Mouse (Mus musculus) T-helper 2 cell (primary cell): Measurements from ENCODE around the gene Kif5c.

ENCODE experiments used
- in situ Hi-C: fragments of 300-600 bp; cut with MboI, MseI; formaldehyde crosslinking; loops from one replicate; pipeline ENCODE4 v1.15.1; 2025; ENCODE audit warnings: high pct_unique_total_duplicates

The Kif5c gene

DNA sequence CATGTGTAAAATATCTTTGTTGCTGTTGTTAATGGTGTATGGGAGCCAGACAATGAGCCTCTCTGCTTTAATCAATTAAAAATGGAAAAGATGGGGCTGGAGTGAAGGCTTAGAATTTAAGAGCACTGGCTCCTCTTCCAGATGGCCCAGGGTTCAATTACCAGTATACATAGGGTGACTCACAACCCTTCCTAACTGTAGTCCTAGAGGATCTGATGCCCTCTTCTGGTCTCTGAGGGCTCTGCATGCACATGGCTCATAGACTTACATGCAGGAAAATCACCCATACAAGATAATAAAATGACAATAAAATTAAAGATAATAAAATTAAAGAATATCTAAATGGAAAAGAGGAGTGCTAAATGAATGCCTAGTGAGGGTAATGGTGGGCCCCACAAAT, 156.6 kb downstream of the Kif5c start:
- in situ Hi-C loops: no loop called here

DNA sequence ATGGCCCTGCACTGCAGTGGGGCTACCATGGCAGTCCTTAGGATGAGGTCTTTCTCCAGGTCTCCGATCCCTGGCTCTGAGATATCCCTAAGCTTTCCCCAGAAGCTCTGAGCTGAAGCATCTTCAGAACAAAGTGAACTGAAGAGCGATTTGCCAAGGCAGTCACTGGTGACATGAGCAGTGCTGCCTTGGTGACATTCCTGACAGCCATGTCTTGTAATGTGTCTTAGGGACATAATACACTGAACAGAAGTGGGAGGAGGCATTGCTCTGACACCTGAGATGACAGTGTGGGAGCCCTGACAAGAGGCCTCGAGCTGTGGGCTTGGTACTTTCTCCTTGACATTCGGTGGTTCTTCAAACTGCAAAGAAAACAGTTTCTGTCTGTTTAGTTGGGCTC, 157.3 kb downstream of the Kif5c start:
- in situ Hi-C loops: no loop called here

DNA sequence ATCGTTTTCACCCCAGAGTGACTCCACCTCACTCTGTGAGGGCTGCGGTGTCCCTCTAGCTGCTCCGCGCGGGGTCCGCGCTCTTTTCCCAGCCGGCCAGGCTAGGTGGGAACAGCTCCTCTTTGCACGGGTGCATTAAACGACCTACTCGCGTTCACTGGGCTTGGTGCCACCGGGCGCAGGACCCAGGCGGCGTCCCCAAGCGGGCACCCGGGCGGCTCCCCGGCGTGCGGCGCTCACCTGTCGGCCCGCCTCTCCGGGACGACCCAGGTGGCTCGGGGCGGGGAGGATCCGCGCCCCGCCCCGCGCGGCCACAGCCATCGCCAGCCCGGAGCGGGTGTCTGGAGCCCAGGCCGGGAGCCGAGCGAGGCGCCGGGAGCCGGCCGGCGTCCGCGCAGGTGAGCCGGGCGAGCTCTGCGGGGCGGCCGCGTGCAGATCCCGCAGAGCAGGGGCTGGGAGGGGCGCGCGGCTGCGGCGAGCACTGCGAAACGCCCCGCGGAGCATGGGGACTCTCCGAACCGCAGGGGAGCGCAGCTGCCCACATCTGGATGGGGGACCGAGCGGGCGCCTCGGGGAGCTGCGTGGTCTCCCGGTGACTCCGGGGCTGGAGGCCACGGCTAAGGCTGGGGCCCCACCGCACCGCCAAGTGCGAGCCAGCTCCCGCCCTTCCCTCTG, 168.4 kb downstream of the Kif5c start, which contains the start of gene Lypd6b:
Gene Lypd6b, plus strand, starts transcription at position 313 of the 675 bp plus-strand sequence.
- in situ Hi-C loops: no loop called here

DNA sequence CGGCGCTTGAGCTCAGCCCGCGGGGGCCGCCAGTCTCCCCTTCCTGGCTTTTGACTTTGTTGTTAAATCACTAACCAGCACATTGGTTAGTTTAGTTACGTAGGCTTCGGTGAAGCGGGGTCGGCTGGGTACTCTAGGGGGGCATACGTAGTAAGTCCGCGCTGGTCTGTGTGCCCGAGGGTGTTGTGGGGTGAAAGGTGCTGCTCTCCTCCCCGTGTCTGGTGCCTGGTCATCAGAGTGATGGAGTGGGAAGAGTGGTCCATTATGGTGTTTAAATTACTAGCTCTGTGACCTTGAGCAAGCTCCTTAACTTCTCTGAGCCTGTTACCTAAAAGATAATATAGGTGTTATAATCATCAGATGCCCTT, 168.9 kb downstream of the Kif5c start:
- in situ Hi-C loops: no loop called here

DNA sequence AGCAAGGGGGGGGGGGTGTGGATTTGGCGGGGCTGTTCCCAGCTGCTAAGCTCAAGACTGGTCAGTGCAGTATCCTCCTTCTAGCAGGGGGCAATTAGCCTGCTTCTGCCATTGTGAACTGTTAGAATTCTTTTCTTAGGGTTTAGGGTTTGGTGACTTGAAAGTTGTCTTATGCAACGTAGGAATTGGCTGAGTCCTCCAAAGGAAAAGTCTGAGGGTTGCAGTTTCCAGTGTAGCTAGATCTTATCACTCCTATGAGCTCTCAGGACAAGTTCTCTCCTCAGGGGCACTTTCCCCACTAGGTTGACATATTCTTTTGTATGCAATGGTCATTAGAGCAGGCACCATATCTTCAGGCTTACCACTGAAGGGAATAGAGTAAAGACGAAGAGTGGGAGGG, 169.5 kb downstream of the Kif5c start:
- in situ Hi-C loops: no loop called here

DNA sequence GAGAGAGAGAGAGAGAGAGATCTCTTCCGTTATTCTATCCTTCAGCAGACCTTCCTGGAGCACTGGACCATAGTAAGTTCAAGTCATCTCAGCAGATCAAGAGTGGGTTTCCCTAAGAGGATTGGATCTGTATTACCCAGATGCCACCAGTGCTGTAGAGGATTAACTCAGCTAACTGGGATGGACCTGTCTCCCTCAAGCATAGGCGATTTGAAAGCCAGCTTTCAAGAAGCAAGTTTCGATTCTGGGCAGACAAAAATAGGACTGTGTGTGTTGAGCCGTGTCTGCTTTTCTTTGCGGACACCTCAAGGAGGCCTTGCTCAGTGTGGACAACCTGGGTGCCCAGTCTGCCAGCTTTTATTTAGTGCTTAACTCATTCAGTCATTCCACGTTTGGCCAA, 170.0 kb downstream of the Kif5c start:
- in situ Hi-C loops: no loop called here

DNA sequence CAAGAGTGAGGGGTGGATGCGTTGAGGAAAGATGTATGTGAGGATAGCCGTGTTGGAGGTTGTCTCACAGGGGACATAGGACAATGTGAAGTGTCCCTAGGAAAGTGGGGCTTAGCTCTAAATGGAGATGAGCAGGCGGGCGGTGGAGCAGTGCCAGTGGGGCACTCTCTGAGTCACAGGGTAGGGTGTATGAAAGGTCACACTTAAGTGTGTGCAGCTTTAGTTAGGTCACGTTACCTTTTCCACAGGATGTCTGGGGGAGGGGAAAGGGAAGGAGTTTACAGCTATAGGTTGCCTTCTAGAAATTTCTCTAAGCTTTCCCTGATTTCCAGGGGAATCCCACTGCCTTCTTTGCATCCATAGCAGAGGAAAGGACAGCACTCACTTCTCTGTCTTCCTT, 170.4 kb downstream of the Kif5c start:
- in situ Hi-C loops: no loop called here

DNA sequence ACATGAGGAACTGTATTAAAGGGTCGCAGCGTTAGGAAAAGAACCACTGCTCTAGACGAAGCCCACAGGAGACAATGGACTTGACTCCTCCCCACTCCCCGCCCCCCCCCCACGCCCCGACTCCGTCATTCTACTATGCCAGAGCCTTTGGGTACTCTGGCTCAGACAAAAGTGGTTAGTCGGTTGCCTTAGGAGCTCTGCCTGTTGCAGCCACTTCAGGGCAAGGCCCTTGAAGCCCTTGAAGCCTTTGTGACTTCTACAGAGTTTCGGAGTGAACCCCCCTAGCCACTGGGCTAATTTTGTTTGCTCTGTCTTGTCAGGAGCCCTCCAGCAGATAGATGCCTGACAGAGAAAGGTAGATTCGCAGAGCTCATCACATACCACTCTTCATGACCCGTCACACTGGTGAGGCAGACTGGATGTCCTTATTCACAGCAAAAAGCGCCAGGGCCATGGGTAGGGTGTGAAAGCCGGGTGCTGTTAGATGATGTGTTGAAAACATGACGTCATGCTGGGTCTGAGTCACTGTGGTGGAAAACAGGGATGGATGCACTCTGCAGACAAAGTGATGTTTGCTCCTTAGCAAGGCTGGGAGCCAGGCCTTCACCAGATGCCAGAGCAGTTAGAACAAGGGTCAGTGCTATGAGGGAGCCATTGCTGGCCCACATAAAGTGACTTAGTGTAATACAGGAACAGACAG, 178.5 kb downstream of the Kif5c start:
- in situ Hi-C loops: no loop called here

DNA sequence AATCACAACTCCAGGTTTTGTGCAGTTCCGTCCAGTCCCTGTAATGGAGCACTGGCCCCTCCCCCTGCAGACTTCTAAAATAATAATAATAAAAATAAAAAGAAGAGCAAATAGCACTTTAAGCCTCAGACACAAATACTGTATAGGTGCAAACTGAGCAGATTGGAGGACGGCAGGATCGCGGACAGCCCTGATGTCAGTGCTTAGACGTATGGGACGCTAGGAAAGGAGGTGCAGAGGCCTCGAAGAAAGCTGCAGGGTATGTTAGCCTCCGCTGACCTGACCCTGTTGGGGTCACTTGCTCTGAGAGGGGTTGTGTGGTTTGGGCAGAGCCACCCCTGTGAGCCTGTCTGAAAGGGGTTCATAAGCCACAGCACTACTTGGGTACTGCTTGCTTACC, 185.3 kb downstream of the Kif5c start:
- in situ Hi-C loops: no loop called here

DNA sequence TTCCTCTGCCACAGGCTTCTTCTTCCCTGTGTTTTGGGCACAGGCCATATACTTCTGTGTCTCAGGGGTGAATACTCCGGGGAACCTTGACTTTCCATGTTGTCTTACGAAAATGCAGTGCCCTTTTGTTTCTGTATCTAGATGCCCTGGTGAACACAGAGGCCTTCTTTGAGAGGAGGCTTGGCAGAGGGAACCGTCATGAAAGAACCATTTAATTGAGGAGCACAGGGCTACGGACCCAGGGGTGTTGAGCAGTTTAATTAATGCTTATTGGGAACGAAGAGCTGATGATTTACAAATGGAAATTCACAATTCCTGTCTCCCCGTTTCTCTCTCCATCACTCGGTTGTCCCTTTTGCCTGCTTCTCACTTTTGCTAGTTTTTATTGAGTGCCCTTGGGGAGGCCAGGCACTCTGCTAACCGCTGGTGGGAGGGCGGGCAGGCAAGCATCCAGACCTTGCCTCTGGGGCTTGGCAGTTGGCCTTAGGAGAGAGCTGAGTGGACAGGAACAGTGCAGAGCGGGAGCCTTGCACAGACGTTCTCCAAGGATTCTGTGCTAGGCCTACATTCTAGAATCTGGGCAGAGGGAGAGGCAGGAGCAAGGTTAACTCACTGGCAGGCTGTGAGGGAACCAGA, 186.8 kb downstream of the Kif5c start:
- in situ Hi-C loops: no loop called here

DNA sequence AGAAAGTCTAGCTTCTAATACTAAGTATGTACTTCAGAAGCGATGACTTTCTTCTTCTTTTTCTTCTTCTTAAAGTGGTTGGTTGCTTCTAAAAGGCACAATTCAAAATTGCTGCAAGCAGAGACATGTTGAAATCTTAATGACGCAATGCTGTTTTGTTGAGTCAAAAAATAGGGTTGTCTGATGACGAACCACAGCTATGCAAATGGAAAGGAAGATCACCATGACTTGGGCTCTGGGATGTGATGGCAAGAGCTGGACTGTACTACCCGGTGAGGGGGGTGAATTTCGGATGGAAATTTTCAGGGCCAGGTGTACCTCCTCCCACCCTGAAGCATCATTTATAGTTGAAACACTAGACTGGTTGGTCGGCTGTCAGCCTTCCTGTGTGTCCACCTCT, 190.4 kb downstream of the Kif5c start:
- in situ Hi-C loops: no loop called here

DNA sequence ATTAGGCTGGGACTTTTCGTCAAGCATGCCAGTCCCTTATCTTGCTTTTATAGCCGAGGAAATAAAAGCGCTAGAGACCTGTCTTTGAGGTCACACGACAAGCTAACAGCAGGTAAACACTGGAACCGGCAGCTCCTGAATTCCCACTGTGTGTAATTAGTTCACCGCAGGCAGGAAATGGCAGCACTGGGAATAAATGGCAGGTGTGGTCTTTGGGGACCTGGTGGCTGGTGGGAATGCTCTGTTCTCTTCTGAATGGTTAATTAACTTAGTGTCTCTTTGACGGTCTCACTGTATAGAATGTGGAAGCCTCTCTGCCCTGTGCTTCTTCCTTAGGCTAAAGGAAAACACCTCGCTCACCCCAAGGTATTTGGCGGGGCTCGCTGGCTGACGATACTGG, 192.3 kb downstream of the Kif5c start:
- in situ Hi-C loops: no loop called here

DNA sequence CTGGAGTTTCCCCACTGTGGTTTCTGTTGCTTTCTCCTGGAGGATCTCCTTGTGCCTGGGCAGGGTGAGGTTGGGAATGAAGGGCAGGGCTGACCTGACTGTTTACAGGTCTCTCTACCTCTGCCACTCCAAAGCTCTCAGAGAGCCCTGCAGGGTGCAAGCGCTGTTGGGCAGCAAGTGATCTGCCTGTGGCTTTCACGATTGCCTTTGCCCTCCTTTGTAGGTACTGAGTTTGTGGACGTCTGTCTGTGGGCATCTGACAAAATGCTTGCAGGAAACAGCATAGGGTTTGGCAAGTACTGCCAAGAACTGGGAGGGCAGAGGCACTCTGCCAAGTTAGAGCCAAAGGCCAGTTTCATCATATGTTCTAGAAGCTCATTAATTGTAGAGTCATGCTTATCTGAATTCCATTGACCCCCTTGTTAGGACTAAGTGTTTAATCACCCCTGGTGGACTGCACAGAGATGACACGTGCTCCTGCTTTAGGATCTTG, 192.8 kb downstream of the Kif5c start:
- in situ Hi-C loops: no loop called here

DNA sequence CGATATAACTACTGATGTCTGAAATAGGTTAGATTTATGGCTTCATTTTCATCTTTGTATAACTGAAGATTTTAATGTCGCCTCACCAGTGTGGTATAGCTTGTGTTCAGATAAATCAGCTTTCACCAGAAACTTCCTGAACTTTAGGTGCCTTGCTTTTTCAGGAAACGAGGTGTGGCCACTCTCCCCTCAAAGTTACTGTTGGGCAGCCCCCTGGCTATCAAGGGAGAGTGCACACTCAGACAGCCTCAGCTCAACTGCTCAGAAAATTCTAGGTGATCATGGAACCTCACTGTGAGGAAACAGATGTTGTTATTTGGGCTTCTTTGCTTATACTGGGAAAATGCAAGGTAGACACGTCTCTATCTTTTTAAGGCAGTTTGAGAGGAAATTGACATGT, 194.1 kb downstream of the Kif5c start:
- in situ Hi-C loops: no loop called here

DNA sequence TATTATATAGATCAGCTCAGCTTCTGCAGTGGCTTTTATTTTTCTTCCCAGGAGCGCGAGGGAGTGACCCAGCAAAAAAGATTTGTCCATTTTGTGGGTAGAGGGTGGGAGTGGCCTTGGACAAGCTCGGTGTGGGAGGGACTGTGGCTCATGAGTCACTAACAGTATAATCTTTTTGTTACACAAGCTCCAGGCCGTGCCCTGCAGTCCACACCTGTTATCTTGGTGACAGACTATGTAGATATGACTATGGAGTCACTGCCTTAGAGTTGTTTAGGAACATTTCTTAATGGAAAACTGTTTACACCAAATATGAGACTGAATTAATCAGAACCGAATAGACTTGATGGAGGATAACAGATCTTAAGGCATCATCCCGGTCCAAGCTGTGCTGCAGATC, 194.9 kb downstream of the Kif5c start:
- in situ Hi-C loops: no loop called here

DNA sequence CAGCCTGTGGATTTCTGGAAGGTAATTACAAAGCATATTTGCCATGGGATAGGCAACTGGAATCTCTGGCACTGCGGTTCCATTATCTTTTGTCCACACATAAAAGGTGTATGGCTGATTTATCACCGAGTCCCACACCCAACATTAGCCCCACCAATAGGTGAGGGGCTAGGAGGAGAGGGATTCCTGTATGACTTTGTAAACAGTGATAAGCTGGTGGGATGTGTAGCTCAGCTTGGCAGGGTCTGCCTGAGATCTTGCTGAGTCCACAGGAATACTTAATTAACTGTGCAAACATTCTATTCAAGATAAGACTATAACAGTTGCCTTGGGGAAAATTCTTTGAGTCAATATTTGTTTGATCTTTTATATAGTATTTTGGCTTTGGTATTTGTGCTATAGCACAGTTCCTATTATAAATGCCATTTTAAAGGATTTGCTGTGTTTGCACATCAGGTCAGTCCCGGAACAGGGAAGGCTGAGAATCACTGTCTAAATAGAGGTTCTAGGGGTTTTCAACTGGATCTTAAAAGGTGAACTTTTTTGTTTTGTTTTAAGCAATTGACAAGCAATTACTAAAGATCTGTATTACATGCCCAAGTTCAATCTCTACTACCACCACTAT, 196.7 kb downstream of the Kif5c start:
- in situ Hi-C loops: no loop called here

DNA sequence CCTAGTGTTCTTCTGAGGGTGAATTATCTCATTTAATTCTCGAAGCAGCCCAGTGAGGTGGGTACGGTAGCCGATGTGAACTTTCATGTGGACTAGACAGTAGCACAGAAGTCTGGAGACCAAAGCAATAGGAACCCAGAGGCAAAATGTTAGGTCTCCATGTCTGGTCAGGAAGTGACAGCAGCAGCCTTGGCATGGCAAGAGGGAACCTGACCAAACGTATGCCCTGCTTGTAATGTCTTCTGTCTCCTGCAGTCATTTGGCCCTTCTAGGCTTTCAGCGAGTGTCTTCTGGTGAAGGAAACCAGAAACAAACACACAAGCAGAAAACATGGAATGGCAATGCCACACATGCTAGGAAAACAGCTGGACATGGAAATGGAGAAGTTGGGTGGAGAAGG, 197.5 kb downstream of the Kif5c start:
- in situ Hi-C loops: no loop called here

DNA sequence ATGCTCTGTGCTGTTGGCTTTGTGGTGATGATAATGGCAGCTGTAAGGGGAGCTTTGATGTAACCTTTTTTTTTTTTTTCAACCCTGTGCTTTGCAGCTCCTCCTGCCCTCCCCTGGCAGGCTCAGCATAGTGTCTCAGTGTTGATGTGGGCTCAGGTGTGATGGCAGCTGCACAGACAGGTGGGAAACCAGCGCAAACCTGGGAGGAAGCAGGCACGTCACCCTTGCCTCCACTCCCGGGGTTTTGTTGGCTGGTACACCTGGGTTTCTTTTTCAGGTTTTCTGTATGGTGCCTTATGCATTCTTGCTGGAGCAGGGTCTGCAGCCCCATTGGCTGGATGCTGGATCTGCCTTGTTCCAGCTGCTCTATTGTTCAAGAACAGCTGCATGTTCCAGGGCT, 198.1 kb downstream of the Kif5c start:
- in situ Hi-C loops: no loop called here

DNA sequence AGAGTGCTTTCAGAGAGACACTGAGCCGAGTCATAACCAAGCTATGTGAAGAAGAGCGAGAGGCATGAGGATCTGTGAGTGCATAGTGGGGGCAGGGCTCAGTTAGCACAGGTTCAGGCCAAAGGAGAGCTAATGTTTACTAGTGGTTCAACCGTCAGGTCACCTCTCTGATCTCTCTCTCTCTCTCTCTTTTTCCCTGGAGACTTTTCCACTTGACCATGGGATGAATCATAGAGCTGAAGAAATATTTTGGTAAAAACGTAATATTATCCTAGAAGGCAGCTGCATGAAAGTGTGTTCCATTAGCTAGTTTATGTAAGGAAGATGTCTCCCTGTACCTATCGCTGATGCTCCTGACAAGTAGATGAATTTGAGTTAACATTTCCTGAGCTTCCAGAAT, 199.0 kb downstream of the Kif5c start:
- in situ Hi-C loops: no loop called here

DNA sequence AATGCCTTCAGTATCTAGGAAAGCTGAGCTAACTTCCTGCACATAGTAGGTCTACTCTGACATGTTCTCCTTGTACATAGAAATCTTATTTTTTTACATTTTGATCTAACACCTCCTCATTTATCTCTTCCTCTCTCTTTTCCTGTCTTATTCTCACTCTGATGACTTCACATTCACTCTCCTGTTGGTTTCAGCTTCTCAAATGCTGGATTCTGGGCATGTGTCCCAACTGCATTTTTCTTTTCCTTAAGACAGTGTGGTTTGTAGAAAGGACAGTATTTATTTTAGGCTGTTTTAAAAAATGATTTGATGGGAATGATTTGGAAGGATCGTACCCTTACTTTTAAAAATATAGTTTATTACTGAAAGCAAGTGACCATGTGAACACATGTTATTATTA, 203.2 kb downstream of the Kif5c start:
- in situ Hi-C loops: no loop called here
